Mouse (Mus musculus): ENCODE measurements at regions not wholly inside any gene's neighbourhood (a gene's known extent, or its start where the extent isn't known, plus 50 kb on each side); places are given as distances from the start of the nearest gene placed in this dataset.

- no peak for TF ChIP-seq CTCF (IDR thresholded peaks at IDR 0.05; ENCODE audit: low read depth, low read length)
- no peak for TF ChIP-seq GATA1 (IDR thresholded peaks at IDR 0.05; ENCODE audit: borderline replicate concordance, low read length)
These were observed 373.2 kb upstream of the Actbl2 start for GRCm38 (mm10) chr13:110881573-110881972.

All from G1E (cell line).